Mouse (Mus musculus) megakaryocyte, embryonic 14.5 days (primary cell): ENCODE measurements around the gene Lhfpl3.

Source experiments
- FLI1 ChIP-seq: IDR thresholded peaks from 2 replicates; pipeline ENCODE4 v1.6.1; 2012; ENCODE audit warnings: low read length, inconsistent platforms, mixed read lengths
- GATA1 ChIP-seq: IDR thresholded peaks from 3 replicates; pipeline ENCODE4 v1.6.1; 2012; ENCODE audit warnings: mixed read lengths, low read length, inconsistent platforms, borderline replicate concordance

DNA sequence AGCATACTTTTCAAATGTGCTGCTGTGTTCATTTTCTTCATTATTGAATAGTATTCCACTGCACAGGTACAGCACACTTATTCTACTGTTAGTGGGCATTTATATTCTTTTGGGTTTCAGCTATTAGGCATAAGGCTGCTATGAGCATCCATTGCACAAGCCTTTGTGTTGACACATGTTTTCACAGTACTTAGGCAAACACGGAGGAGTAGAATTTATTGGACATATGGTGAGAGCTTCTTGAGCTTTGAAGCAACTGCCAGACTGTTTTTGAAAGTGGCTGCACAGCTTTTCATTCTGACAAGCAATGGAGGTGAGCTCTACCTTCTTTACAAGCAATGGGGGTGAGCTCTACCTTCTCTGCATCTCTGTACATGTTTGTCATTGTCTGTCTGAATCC lies 49.5 kb downstream of the Lhfpl3 start:
- no peak for TF ChIP-seq FLI1
- no peak for TF ChIP-seq GATA1
